Mouse (Mus musculus) lung, postnatal 4 days (tissue): ENCODE data around the gene Dnajb5.

Experiments
- DNase-seq, 2 experiments: peaks; one replicate each; pipeline ENCODE4 v3.0.0; 2021

The Dnajb5 gene

DNA sequence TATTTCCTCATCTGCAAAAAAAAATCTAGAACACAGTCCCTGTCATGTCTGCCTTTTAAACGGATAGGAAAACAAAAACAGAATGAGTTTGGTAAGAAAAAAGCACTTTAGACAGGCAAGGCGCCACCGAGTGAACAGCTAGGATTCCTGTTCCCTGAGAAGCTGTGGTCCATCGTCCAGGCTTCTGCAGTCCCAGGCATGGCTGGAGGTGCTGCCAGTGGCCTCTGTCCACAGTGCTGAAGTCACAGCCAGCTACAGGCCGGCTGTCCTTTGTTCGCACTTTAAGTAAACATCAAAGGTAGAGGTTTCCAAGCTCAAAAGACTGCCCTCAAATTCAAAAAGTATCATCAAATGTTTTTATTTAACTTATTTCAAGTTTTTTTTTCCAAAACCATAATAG is 4.6 kb upstream of the Dnajb5 start:
- peak; percentile 44 to 52 for DNase-seq

DNA sequence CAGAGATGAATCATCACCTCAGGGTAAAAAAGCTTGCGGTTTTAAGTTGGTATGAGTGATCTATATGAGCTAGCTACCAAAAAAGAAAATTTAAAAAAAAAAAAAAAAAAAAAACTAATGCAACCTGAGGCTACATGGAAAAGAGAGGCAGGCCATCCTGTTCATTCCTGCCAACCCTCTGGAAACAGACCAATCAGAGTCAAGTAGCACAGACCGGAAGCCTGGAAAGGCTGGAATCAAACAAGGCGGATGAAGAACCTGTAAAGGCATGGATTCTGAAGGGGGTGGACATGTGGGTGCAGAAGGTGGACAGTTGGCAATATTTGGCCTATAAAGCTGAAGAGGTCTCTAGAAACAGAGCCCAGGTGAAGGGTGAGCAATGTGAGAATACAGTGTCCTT is 4.2 kb upstream of the Dnajb5 start:
- DNase-seq, result no peak

GRCm38 (mm10) chr4:42945952-42946351 is 3.7 kb upstream of the Dnajb5 start:
- DNase-seq, result peak in 1 of 2 experiments; percentile 58

DNA sequence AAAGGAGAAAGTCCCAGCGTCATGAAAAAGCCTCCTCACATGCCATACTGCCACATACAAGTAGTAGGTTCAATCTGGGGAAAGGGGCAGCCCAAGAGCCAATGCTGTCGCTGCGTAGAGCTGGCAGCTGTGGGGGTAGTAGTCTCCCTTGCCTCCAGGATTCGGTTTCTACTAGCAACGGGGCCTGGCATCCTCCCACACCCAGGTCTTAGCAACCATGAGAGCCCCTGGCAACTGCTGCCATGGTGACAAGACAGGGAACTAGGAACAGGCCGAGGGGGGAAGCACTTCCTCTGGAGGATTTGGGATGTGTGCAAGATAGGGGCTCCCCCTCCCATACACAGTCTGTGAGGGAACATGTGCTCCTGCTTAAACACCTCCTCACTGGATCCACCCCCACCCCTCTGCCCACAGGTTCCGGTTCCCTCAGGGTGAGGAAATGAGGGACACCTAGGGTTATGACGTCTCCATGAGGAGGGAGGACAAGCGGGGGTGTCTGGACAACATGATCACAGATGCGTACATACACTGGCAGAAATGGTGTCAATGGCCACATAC is 2.8 kb upstream of the Dnajb5 start:
- DNase-seq, result no peak

DNA sequence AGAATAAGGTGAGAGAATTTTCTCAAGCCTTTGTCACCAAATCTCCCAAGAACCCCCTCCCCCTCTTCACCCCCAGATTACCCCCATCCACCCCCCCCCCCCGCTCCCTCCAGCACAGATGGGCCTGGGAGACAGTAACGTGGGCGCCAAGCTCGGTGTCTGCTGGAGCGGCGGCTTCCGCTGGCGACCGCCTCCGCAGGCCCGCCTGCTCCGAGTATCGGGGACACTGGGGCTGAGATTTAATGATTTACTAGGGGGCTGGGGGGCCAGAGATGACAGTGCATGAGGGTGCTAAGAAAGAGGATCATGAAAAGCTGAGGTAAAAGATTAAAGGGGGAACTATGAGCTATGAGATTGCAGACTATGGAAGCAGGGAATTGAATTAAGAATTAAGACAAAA is 1.1 kb upstream of the Dnajb5 start:
- no peak for DNase-seq

- DNase-seq, result no peak
Observed at GRCm38 (mm10) chr4:42949051-42949675, 451 bp upstream of the Dnajb5 start.

DNA sequence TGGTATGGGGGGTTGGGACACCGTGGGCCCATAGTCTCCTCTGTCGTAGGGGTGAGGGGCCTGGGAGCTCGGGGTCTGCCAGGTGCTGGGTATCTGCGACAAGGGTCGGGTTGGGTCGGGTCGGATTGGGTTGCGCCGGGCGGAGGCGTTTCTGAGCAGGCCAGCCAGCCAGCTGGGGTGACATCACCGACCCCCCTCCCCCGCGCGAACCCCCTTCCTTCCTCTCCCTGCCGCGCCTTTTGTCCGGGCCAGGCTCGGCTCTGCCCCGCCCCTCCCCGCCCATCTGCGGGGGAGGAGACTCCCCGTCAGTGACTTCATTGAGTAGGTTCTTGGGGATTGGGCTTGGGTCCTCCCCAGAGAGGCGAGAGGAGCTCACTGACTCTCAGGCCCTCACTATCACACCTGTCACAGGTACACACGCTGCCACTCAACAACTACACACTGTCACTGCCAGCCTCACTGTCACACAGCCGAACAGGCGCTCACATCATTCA is 498 bp downstream of the Dnajb5 start:
- DNase-seq, result peak; percentile 93 to 95

DNA sequence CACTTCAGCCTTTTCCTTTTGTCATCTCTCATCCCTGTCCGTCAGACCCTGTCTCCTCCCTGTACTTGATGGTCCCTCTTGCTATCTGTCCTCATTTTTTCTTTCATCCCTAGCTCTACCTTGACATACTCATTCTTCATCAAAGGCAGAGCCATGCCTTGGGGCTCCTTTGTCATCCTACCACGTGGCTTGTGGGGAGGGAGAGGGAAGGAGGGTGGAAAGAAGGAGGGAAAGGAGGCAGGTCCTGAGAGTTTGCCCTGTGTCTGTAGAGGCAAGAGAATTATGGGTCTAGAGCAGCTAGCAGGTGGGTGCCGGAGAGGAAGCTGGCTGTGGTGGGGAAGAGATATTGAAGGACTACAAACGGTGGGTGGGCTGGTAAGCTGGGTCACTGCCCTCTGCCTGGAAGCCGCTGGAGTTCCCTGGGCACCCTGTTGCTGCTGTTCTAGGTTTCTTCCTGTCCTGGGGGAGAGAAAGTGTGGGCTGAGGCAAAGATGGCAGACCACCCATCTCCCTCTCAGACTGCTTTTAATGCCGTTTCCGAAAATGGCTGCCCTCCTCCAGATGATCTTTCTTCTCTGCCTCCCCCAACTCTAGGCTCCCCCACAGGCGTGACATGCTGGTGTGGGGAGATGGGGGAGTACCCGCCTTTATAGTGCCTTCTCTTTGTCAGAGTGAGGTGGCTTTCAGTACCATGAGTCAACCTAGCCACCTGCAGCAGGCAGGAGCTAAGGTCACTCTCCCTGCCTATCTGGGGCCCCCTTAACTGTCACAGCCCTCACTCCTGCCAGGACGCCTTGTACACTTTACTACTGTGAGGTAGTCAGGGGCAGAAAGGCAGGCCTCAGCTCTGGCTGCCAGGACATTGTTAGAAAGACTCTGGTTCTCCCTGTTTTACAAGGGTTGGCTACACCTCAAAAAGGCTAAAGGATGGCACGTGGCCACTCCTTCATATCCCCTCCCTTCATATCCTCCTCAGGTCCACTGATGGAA is 1.9 kb downstream of the Dnajb5 start:
- DNase-seq, result no peak

- DNase-seq, result no peak
Observed at GRCm38 (mm10) chr4:42952563-42952962, 2.9 kb downstream of the Dnajb5 start.

DNA sequence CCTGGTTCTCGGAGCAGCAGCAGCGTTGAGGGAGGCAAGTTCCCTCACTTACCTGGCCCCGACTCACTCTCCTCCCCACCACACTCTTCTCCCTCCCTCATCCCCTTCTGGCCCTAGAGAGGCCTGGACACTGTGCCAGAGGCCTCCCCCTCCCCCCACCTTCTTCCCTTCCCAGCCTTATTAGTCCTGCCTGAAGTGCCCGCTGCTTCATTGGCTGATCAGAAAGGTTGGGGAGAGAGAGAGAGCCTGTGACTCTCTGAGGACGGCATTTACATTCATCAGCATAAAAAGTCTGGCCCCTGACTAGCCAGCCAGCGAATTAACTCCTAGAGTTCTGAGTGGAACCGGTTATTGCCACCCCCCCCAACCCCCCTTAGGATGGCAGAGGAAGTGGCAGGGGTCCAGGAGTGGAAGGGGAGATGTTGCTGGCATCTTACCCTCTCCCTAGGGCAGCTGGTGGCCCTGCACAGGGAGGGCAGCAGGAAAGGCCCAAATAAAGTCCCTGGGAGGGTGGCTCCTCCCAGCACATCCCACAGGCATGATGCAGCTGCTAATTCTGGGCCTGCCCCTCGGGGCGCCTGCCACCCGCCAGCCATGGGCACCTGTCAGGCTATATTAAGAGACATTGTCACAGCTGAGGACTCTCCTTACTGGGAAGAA is 4.0 kb downstream of the Dnajb5 start:
- DNase-seq, result no peak

DNA sequence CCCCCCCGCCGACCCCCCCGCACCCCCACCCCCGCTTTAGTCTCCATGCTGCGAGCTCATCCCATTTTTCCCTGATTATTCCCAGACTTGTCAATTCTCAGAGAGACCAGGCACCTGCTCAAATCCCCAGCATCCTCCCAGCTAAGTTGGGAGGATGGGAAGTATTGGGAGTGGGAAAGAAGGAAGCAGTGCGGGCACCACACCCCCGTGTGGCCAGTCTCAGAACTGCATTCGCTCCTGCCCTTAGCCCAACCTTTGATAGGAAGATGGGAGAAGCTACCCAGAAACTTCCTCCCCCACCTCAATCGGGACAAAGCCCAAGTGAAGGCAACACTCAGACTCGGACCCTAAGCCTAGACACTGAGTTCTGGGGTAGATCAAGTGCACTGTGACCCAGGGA is 4.7 kb downstream of the Dnajb5 start:
- peak; percentile 61 to 76 for DNase-seq

DNA sequence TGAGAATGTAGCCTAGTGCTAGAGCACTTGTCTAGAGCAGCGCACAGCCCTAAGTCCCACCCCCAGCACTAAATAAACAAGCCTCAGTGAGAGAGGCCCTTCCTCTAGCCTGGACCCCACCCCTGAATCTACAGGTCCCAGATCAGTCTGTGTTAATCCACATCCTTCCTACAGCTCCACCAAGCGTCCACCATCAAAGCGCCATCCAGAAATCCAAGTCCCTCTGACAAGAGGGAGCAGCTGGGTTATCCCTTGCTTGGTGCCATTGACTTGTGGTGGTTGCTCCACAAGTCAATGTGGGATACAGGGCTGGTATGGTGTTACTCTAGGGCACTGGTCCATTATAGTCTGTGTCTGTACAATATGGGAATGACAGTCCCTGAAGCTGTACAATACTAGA is 5.6 kb downstream of the Dnajb5 start:
- DNase-seq, result no peak

- DNase-seq, result no peak
Observed at GRCm38 (mm10) chr4:42956581-42956980, 7.0 kb downstream of the Dnajb5 start.

GRCm38 (mm10) chr4:42957306-42957705 is 7.7 kb downstream of the Dnajb5 start:
- no peak for DNase-seq

DNA sequence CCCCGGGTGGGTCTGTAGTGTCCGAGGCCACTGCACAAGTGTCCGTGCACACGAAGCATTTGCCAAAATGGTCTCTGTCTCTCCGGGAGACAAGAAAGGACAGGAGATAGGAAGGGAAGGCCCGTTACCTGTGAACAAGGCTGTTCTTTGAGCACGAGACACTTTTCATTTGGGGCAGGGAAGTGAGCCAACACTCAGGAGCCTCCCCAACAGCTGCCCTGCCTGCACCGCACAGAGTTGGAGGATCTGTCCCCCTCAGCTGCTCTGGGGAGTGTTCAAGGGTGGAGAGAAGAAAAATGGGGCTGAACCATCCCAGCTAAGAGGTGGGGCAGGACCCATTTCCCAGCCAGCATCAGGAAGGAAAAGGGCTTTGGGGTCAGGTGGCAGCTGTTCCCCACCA is 8.4 kb downstream of the Dnajb5 start:
- no peak for DNase-seq

DNA sequence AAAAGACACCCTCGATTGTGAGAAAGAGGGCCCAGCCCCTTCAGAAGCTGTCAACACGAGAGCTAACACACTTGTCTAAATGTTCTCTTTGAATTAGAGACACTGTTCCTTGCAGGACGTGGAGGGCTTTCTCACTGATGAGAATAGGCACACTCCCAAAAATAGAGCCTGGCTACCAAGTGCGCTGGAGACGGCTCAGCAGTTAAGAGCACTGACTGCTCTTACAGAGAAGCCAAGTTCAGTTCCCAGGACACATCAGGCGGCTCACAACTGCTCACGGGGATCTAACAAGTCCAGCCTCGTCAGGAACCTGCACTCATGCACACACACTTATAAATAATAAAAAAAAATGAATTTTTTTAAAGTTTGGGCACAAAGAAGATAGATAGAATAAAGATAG is 9.3 kb downstream of the Dnajb5 start:
- DNase-seq, result no peak

DNA sequence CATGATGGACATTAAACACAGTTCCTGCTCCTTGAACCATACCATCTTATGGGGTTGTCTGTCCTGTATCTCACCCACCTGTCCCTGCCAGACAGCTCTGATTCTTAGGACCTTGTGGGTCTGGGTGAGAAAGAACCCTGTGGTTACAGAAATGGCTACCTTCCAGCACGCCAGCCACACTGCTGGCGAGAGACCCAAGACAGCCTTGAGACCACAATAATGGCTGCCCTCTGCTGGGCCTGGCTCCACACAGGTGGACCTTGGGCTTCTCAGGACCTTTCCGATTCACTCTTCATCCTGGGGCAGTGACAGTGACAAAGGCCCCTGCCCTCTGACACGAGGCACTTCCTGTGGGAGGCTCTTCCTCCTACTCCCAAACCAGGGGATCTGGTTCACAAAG is 9.8 kb downstream of the Dnajb5 start:
- no peak for DNase-seq

- peak; percentile 43 to 66 for DNase-seq
Observed at GRCm38 (mm10) chr4:42961592-42961991, 12.0 kb downstream of the Dnajb5 start.

DNA sequence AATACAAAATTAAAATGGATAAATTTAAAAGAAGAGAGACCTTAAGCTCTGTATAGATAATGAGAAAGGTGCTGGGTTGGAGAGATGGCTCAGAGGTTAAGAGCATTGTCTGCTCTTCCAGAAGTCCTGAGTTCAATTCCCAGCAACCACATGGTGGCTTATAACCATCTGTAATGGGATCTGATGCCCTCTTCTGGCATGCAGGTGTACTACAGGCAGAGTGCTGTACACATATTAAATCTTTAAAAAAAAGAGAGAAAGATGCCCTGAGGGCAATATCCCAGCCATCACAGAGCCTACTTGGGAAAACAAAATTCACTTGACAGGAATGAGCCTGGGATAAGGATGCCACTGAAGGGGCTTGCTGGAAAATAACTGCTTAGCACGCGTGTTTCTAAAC is 13.9 kb downstream of the Dnajb5 start:
- no peak for DNase-seq

DNA sequence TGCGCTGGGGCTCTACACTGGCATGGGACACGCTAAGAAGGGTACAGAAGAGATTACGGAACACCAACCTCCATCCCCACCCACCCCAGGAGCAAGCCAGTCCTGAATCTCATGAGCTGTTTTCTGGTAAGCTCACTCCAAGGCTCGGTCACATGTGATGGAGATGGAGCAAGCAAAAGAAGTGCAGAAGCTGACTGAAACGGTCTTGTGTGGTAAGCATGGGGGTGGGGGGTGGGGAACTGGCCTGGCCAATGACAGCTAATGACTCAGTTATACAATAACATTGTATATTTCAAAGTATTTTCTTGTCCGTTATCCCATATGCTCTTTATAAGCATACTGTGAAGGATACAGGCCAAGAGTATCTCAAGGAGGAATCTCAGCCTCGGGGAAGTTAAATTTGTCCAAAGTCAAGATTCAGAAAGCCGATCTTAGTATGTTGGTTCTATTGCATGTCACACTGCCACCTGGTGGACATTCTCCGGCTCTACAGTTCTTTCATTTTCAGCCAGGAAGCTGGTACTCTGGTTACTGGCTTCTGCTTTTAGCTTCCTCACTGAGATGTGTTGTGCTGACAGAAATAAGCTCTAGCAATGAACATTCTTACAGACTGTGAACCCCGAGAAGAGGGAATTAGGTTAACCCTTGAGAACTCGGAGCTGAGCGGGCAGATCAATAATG is 15.6 kb downstream of the Dnajb5 start:
- peak in 1 of 2 experiments; percentile 54 for DNase-seq

GRCm38 (mm10) chr4:42969304-42969703 is 19.7 kb downstream of the Dnajb5 start, which contains the start of gene 1700022I11Rik:
1700022I11Rik (plus strand) TSS chr4:42969604.
- no peak for DNase-seq

GRCm38 (mm10) chr4:42972952-42973351 is 23.3 kb downstream of the Dnajb5 start:
- DNase-seq, result no peak
